Comparison of ENCODE assay signal across 14 mouse cellular contexts in the genomic region with DNA sequence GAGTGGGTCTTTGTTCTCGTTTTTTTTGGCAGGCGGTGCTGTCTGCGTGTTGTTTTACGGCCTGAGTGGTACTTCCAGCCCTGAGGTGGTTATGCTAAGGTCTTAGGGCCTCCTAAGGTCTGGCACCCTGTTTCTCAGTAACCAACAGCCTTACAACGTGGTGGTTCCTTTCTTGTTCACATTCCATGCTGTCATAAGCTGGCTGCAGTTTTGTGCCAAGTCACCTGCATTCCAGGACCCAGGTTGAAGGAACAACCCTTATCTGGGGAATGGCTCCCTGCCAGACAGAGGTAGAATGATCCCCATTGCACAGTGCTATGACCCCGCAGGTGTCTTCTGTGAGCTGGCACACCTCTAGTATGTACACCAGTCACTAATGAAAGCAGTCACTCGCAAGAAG. TPM values are rescaled to one million over a fixed set of nuclear protein-coding genes. Genes with fewer than 3 reads are reported as not detected.
A peak's percentile ranks its signal among the peaks of the same experiment; 100 is the strongest.
DNase-seq lines count a peak whose midpoint lies in the region; ATAC-seq and TF ChIP-seq lines count a peak whose summit lies in the region.
"Had no signal": no experiment of that assay in that cellular context is flagged by ENCODE, and none has a peak within 500 bp of the region (broad histone marks: within the 10 kb centered on the region; RNA-seq: fewer than 3 reads in every experiment).

No protein-coding gene starts in this region.

- H3K4me2 ChIP-seq in kidney, embryonic 16.5 days (replicated peaks; ENCODE audit: low read depth, low read length) = no peak overlapping the region
- H3K4me2 ChIP-seq in kidney, postnatal 0 days (ENCODE audit: low read length) = no peak overlapping the region
- H3K4me2 ChIP-seq in lung, embryonic 15.5 days = no peak overlapping the region
- no peak overlapping the region for H3K4me2 ChIP-seq in stomach, embryonic 16.5 days (ENCODE audit: low read depth, low read length)
- H3K4me2 ChIP-seq in hindbrain, embryonic 11.5 days (replicated peaks; ENCODE audit: low read depth, low read length) = no peak overlapping the region
- H3K4me2 ChIP-seq: hindbrain, embryonic 12.5 days had no signal

- no peak for TF ChIP-seq CTCF in kidney, postnatal 0 days (IDR thresholded peaks at IDR 0.05; ENCODE audit: low read depth)
- TF ChIP-seq CTCF in heart, adult 2 months (IDR thresholded peaks at IDR 0.05) = no peak

- H3K4me3 ChIP-seq in kidney, embryonic 16.5 days (ENCODE audit: low read length) = no peak overlapping the region
- H3K4me3 ChIP-seq in kidney, postnatal 0 days (replicated peaks; ENCODE audit: low read depth, low read length) = no peak overlapping the region
- H3K4me3 ChIP-seq in lung, embryonic 15.5 days = no peak overlapping the region
- H3K4me3 ChIP-seq in stomach, embryonic 16.5 days (replicated peaks; ENCODE audit: low read length) = no peak overlapping the region
- no peak overlapping the region for H3K4me3 ChIP-seq in heart, adult 2 months
- H3K4me3 ChIP-seq in hindbrain, embryonic 11.5 days (ENCODE audit: low read depth, low read length) = no peak overlapping the region
- H3K4me3 ChIP-seq: hindbrain, embryonic 12.5 days; layer of hippocampus, adult 2 months had no signal

- H3K27me3 ChIP-seq in kidney, embryonic 16.5 days (ENCODE audit: insufficient read depth, low read length) = no peaks in the 10 kb centered on the region
- H3K27me3 ChIP-seq in kidney, postnatal 0 days (ENCODE audit: insufficient read depth, low read length) = no peaks in the 10 kb centered on the region
- H3K27me3 ChIP-seq in lung, embryonic 15.5 days = no peaks in the 10 kb centered on the region
- H3K27me3 ChIP-seq in stomach, embryonic 16.5 days (ENCODE audit: control insufficient read depth, insufficient read depth, low read length) = no peaks in the 10 kb centered on the region
- H3K27me3 ChIP-seq in heart, adult 2 months (ENCODE audit: control insufficient read depth, insufficient read depth, low read length) = no peaks in the 10 kb centered on the region
- no peaks in the 10 kb centered on the region for H3K27me3 ChIP-seq in hindbrain, embryonic 11.5 days (ENCODE audit: control insufficient read depth, insufficient read depth, low read length)
- H3K27me3 ChIP-seq: hindbrain, embryonic 12.5 days had no signal

- no peaks in the 10 kb centered on the region for H3K9me3 ChIP-seq in kidney, embryonic 16.5 days (ENCODE audit: low read length)
- no peaks in the 10 kb centered on the region for H3K9me3 ChIP-seq in kidney, postnatal 0 days (replicated peaks; ENCODE audit: low read length)
- H3K9me3 ChIP-seq in lung, embryonic 15.5 days = no peaks in the 10 kb centered on the region
- no peaks in the 10 kb centered on the region for H3K9me3 ChIP-seq in stomach, embryonic 16.5 days (replicated peaks; ENCODE audit: control insufficient read depth, low read length)
- no peaks in the 10 kb centered on the region for H3K9me3 ChIP-seq in hindbrain, embryonic 11.5 days (ENCODE audit: control insufficient read depth, low read length)
- H3K9me3 ChIP-seq: hindbrain, embryonic 12.5 days had no signal

- no peak for DNase-seq in kidney, adult 18-20 months
- no peak for DNase-seq in kidney, postnatal 0 days (ENCODE audit: low spot score)
- no peak for DNase-seq in heart, adult 2 months
- DNase-seq in hindbrain, embryonic 11.5 days (ENCODE audit: low spot score) = no peak
- no peak for DNase-seq in embryo, embryonic 11 days
- DNase-seq: cerebellum, adult 11 months had no signal

- H3K36me3 ChIP-seq in kidney, embryonic 16.5 days (ENCODE audit: insufficient read depth, low read length) = no peaks in the 10 kb centered on the region
- no peaks in the 10 kb centered on the region for H3K36me3 ChIP-seq in kidney, postnatal 0 days (ENCODE audit: insufficient read depth, low read length)
- no peaks in the 10 kb centered on the region for H3K36me3 ChIP-seq in lung, embryonic 15.5 days
- H3K36me3 ChIP-seq in stomach, embryonic 16.5 days (ENCODE audit: control insufficient read depth, insufficient read depth, low read length) = no peaks in the 10 kb centered on the region
- H3K36me3 ChIP-seq in heart, adult 2 months (ENCODE audit: control insufficient read depth, insufficient read depth, low read length) = no peaks in the 10 kb centered on the region
- H3K36me3 ChIP-seq in hindbrain, embryonic 11.5 days (ENCODE audit: control insufficient read depth, insufficient read depth, low read length) = no peaks in the 10 kb centered on the region
- H3K36me3 ChIP-seq: hindbrain, embryonic 12.5 days had no signal

- no peak for TF ChIP-seq POLR2A in heart, adult 2 months (IDR thresholded peaks at IDR 0.05; ENCODE audit: insufficient read depth, low read depth, low read length)

- intact Hi-C loops in heart, adult 2 months (cut with DNase I) = no loop called here

- peak overlapping the region; percentile 71 for H3K27ac ChIP-seq in kidney, embryonic 16.5 days (ENCODE audit: low read length)
- peak overlapping the region; percentile 50; the same call in 1 of the 2 replicates for H3K27ac ChIP-seq in kidney, postnatal 0 days
- peak overlapping the region; percentile 54 for H3K27ac ChIP-seq in lung, embryonic 15.5 days
- peak overlapping the region; percentile 0; the same call in 1 of the 2 replicates for H3K27ac ChIP-seq in stomach, embryonic 16.5 days (ENCODE audit: low read length)
- no peak overlapping the region for H3K27ac ChIP-seq in heart, adult 2 months
- H3K27ac ChIP-seq in hindbrain, embryonic 11.5 days (ENCODE audit: low read depth, low read length) = no peak overlapping the region
- H3K27ac ChIP-seq: hindbrain, embryonic 12.5 days; layer of hippocampus, adult 2 months; liver, embryonic 14.5 days had no signal

- H3K9ac ChIP-seq in kidney, embryonic 16.5 days (replicated peaks; ENCODE audit: low read length) = no peak overlapping the region
- H3K9ac ChIP-seq in kidney, postnatal 0 days (ENCODE audit: low read depth, low read length) = no peak overlapping the region
- no peak overlapping the region for H3K9ac ChIP-seq in lung, embryonic 15.5 days
- no peak overlapping the region for H3K9ac ChIP-seq in stomach, embryonic 16.5 days (ENCODE audit: low read length)
- H3K9ac ChIP-seq in heart, adult 2 months (ENCODE audit: low read depth, low read length) = no peak overlapping the region
- H3K9ac ChIP-seq in hindbrain, embryonic 11.5 days (ENCODE audit: low read depth, low read length) = no peak overlapping the region
- H3K9ac ChIP-seq: hindbrain, embryonic 12.5 days; liver, embryonic 14.5 days had no signal

- no peak for ATAC-seq in kidney, embryonic 16.5 days (ENCODE audit: low FRiP score, low TSS enrichment)
- no peak for ATAC-seq in kidney, postnatal 0 days (replicated peaks; ENCODE audit: low FRiP score, low read depth)
- ATAC-seq in lung, embryonic 15.5 days (ENCODE audit: borderline replicate concordance, extremely low read depth, low FRiP score, low TSS enrichment) = peak; percentile 67
- peak; percentile 63; the same call in 1 of the 2 replicates for ATAC-seq in stomach, embryonic 16.5 days (ENCODE audit: insufficient read depth, low FRiP score)
- no peak for ATAC-seq in hindbrain, embryonic 11.5 days (ENCODE audit: low FRiP score)

- no peak for TF ChIP-seq EP300 in heart, adult 2 months (IDR thresholded peaks at IDR 0.05; ENCODE audit: insufficient read depth, low read depth, low read length)

- 61% methylated on average over 7 of the region's 7 CpGs for WGBS in kidney, embryonic 16.5 days
- WGBS in kidney, postnatal 0 days = 59% methylated on average over 7 of the region's 7 CpGs
- 53% methylated on average over 7 of the region's 7 CpGs for WGBS in lung, embryonic 15.5 days
- 69% methylated on average over 7 of the region's 7 CpGs for WGBS in stomach, embryonic 16.5 days
- WGBS in heart, adult 2 months = 83% methylated on average over 7 of the region's 7 CpGs
- WGBS in hindbrain, embryonic 11.5 days = 80% methylated on average over 7 of the region's 7 CpGs

- H3K79me2 ChIP-seq in heart, adult 2 months (replicated peaks; ENCODE audit: control insufficient read depth, insufficient read depth, low read length) = no peaks in the 10 kb centered on the region

- H3K4me1 ChIP-seq in kidney, embryonic 16.5 days (ENCODE audit: insufficient read depth, low read length) = peaks cover 9% of the 10 kb centered on the region
- H3K4me1 ChIP-seq in kidney, postnatal 0 days (replicated peaks; ENCODE audit: insufficient read depth, low read length) = no peaks in the 10 kb centered on the region
- peaks cover 11% of the 10 kb centered on the region; the same call in 1 of the 2 replicates for H3K4me1 ChIP-seq in lung, embryonic 15.5 days
- H3K4me1 ChIP-seq in stomach, embryonic 16.5 days (ENCODE audit: control insufficient read depth, insufficient read depth, low read length) = peaks cover 13% of the 10 kb centered on the region
- peaks cover 3% of the 10 kb centered on the region; the same call in 1 of the 2 replicates for H3K4me1 ChIP-seq in heart, adult 2 months (ENCODE audit: control insufficient read depth, insufficient read depth, low read length)
- H3K4me1 ChIP-seq in hindbrain, embryonic 11.5 days (replicated peaks; ENCODE audit: control insufficient read depth, insufficient read depth, low read length) = no peaks in the 10 kb centered on the region

RNA-seq across cellular contexts. Expression of gene Anpep, which starts 7.6 kb away (rescaled TPM):
- 163 and 164 TPM in 2 replicates for polyA plus RNA-seq in kidney, embryonic 16.5 days (2015; fragmentation: Nextera tagmentation; extraction: Ambion mirVana)
- 265 and 334 TPM in 2 replicates for polyA plus RNA-seq in kidney, postnatal 0 days (2015; fragmentation: Nextera tagmentation; extraction: Ambion mirVana)
- polyA plus RNA-seq in lung, embryonic 15.5 days (2015; fragmentation: Nextera tagmentation; extraction: Ambion mirVana) = 3.0 and 5.4 TPM in 2 replicates
- 54.7 and 59.3 TPM in 2 replicates for polyA plus RNA-seq in stomach, embryonic 16.5 days (2015; fragmentation: Nextera tagmentation; extraction: Ambion mirVana)
- total RNA-seq in heart, adult 2 months (2021) = 10 to 100 TPM in 1 of 2 experiments, 1 to 10 TPM in 1; 8.4 to 12.9 TPM
- polyA plus RNA-seq in heart, adult 2 months (2012; rRNA removed) = 18.5 and 30.6 TPM in 2 replicates
- polyA plus RNA-seq in hindbrain, embryonic 11.5 days (2014; fragmentation: Nextera tagmentation; extraction: Ambion mirVana) = 4.9 and 6.2 TPM in 2 replicates
- total RNA-seq: neutrophil, adult 5-6 weeks had no signal

RNA-seq across cellular contexts. Expression of gene Ap3s2, which starts 52.0 kb away (rescaled TPM):
- 32.1 and 36.5 TPM in 2 replicates for polyA plus RNA-seq in kidney, embryonic 16.5 days (2015; fragmentation: Nextera tagmentation; extraction: Ambion mirVana)
- 31.5 and 37.7 TPM in 2 replicates for polyA plus RNA-seq in kidney, postnatal 0 days (2015; fragmentation: Nextera tagmentation; extraction: Ambion mirVana)
- 27.8 TPM in 2 replicates for polyA plus RNA-seq in lung, embryonic 15.5 days (2015; fragmentation: Nextera tagmentation; extraction: Ambion mirVana)
- 23.9 and 26.4 TPM in 2 replicates for polyA plus RNA-seq in stomach, embryonic 16.5 days (2015; fragmentation: Nextera tagmentation; extraction: Ambion mirVana)
- 10 to 100 TPM; 19.4 to 21.9 TPM for total RNA-seq in heart, adult 2 months (2021)
- 13.1 and 19.4 TPM in 2 replicates for polyA plus RNA-seq in heart, adult 2 months (2012; rRNA removed)
- polyA plus RNA-seq in hindbrain, embryonic 11.5 days (2014; fragmentation: Nextera tagmentation; extraction: Ambion mirVana) = 46.6 and 53.8 TPM in 2 replicates

RNA-seq across cellular contexts. Expression of gene Mesp2, which starts 57.9 kb away (rescaled TPM):
- polyA plus RNA-seq in kidney, embryonic 16.5 days (2015; fragmentation: Nextera tagmentation; extraction: Ambion mirVana) = 0.78 and 0.82 TPM in 2 replicates
- polyA plus RNA-seq in kidney, postnatal 0 days (2015; fragmentation: Nextera tagmentation; extraction: Ambion mirVana) = 0.45 and 0.48 TPM in 2 replicates
- 0.48 and 0.56 TPM in 2 replicates for polyA plus RNA-seq in lung, embryonic 15.5 days (2015; fragmentation: Nextera tagmentation; extraction: Ambion mirVana)
- 1.3 TPM in 2 replicates for polyA plus RNA-seq in stomach, embryonic 16.5 days (2015; fragmentation: Nextera tagmentation; extraction: Ambion mirVana)
- under 1 TPM in 1 of 2 experiments, not detected in 1; 0.13 TPM for total RNA-seq in heart, adult 2 months (2021)
- 0.06 and 0.12 TPM in 2 replicates for polyA plus RNA-seq in heart, adult 2 months (2012; rRNA removed)
- polyA plus RNA-seq in hindbrain, embryonic 11.5 days (2014; fragmentation: Nextera tagmentation; extraction: Ambion mirVana) = 0.42 and 0.78 TPM in 2 replicates
- total RNA-seq: gastrocnemius, postnatal 36 days; neutrophil, adult 5-6 weeks had no signal

Comparison
In these comparisons a context has a peak if more than half of its experiments do, and no peak if none do; other contexts are left out.
1. ATAC-seq: peak in lung, embryonic 15.5 days (single experiment) and stomach, embryonic 16.5 days (single experiment); none in kidney, embryonic 16.5 days (single experiment), kidney, postnatal 0 days (single experiment) and hindbrain, embryonic 11.5 days (single experiment).
2. H3K27ac ChIP-seq: peak in kidney, embryonic 16.5 days (single experiment), kidney, postnatal 0 days (single experiment), lung, embryonic 15.5 days (single experiment) and stomach, embryonic 16.5 days (single experiment); none in heart, adult 2 months (single experiment) and hindbrain, embryonic 11.5 days (single experiment).